Mouse (Mus musculus) cerebellum, adult 8-10 months (tissue): ENCODE measurements around the gene Amy2a1.
"Not testable (repeated sequence)": the region's sequence is repeated elsewhere in the genome, so short reads cannot be mapped to it uniquely, and the experiment has no call there.

Experiments used
- DNase-seq: peaks from one replicate; pipeline ENCODE4 v3.0.0; 2022

The Amy2a1 gene

GRCm38 (mm10) chr3:113532328-113532727, at the start of gene Amy2a1:
Gene Amy2a1 (minus strand): TSS chr3:113532428.
- DNase-seq = not testable (repeated sequence)

GRCm38 (mm10) chr3:113574578-113574977, 42.4 kb upstream of the Amy2a1 start:
- DNase-seq = no peak

- DNase-seq = no peak
Observed at GRCm38 (mm10) chr3:113574138-113574537, 41.9 kb upstream of the Amy2a1 start.

GRCm38 (mm10) chr3:113572158-113572557, 39.9 kb upstream of the Amy2a1 start:
- no peak for DNase-seq

- DNase-seq = no peak
Observed at GRCm38 (mm10) chr3:113539692-113540091, 7.5 kb upstream of the Amy2a1 start.
